In the genomic region with DNA sequence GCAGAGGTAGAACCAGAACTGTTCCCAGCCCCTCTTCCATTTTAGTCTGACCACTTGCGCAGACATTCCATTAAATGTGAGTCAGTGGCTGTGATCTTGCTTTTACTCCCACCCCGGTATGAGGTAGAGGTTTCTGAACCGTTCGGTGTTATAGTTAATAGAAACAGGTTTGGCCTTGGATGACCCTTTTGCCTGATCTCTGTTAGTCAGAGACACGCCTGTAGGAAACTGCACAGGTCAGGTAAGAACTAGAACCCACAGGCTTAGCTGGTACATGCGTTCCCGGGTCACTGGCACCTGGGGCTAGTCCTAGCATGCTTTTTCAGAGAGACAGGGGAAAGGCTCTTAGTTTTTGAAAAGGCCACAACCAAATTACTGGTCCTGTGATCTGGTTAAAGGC, we compare ENCODE assay signal across 24 mouse cellular contexts. TPM values are rescaled to one million over a fixed set of nuclear protein-coding genes. Genes with fewer than 3 reads are reported as not detected.
A peak's percentile ranks its signal among the peaks of the same experiment; 100 is the strongest.
DNase-seq lines count a peak whose midpoint lies in the region; ATAC-seq and TF ChIP-seq lines count a peak whose summit lies in the region.
"Had no signal": no experiment of that assay in that cellular context is flagged by ENCODE, and none has a peak within 500 bp of the region (broad histone marks: within the 10 kb centered on the region; RNA-seq: fewer than 3 reads in every experiment).

No protein-coding gene starts in this region.

- no peak overlapping the region for H3K4me3 ChIP-seq in stomach, postnatal 0 days (ENCODE audit: low read depth, low read length)
- no peak overlapping the region for H3K4me3 ChIP-seq in midbrain, embryonic 11.5 days (ENCODE audit: low read depth, low read length)
- H3K4me3 ChIP-seq: forebrain, embryonic 15.5 days; hindbrain, embryonic 15.5 days; limb, embryonic 13.5 days; liver, embryonic 13.5 days; midbrain, embryonic 12.5 days had no signal

- no peak for TF ChIP-seq EP300 in stomach, postnatal 0 days (optimal IDR thresholded peaks at IDR 0.05)

- no peak overlapping the region for H3K9ac ChIP-seq in stomach, postnatal 0 days (ENCODE audit: low read length)
- H3K9ac ChIP-seq in midbrain, embryonic 11.5 days (ENCODE audit: low read length): no peak overlapping the region
- H3K9ac ChIP-seq: forebrain, embryonic 15.5 days; hindbrain, embryonic 15.5 days; limb, embryonic 13.5 days; liver, embryonic 13.5 days; lung, embryonic 14.5 days; midbrain, embryonic 12.5 days had no signal

- ATAC-seq in stomach, postnatal 0 days (ENCODE audit: low FRiP score, low TSS enrichment): peak; percentile 51
- ATAC-seq in midbrain, embryonic 11.5 days (ENCODE audit: low FRiP score): no peak
- ATAC-seq: forebrain, embryonic 15.5 days; Patski had no signal

- DNase-seq in kidney, adult 18-20 months: peak; percentile 29
- no peak for DNase-seq in kidney, postnatal 10 days
- peak; percentile 54 to 63 for DNase-seq in urinary bladder, postnatal 36 days (ENCODE audit: low spot score in 2 of 2)
- no peak for DNase-seq in urinary bladder, postnatal 4 days (ENCODE audit: low spot score in 2 of 2)
- DNase-seq in kidney, postnatal 14 days: peak; percentile 48
- DNase-seq in stomach, postnatal 0 days (ENCODE audit: low spot score): peak; percentile 41
- DNase-seq in midbrain, embryonic 11.5 days (ENCODE audit: low spot score, missing footprints): no peak
- DNase-seq in ovary, adult 18-20 months (ENCODE audit: low spot score): no peak
- DNase-seq: adrenal gland, postnatal 25 days; B cell, adult 2 months; cerebellum, adult 11-12 months; cerebellum, postnatal 25 days; embryo, embryonic 11 days; heart, postnatal 36 days; liver, embryonic 13.5 days; lung, embryonic 14.5 days; lung, postnatal 36 days; right cerebral cortex, adult 18-20 months; thymus, adult 2 months had no signal

- peaks cover 2% of the 10 kb centered on the region; the same call in 1 of the 2 replicates for H3K4me1 ChIP-seq in stomach, postnatal 0 days (replicated peaks; ENCODE audit: control insufficient read depth, insufficient read depth)
- H3K4me1 ChIP-seq in midbrain, embryonic 11.5 days (ENCODE audit: control insufficient read depth, insufficient read depth, low read length): no peaks in the 10 kb centered on the region
- H3K4me1 ChIP-seq: forebrain, embryonic 15.5 days had no signal

- H3K9me3 ChIP-seq in stomach, postnatal 0 days (ENCODE audit: control insufficient read depth, low read length): no peaks in the 10 kb centered on the region
- H3K9me3 ChIP-seq in midbrain, embryonic 11.5 days (ENCODE audit: control insufficient read depth, low read length): no peaks in the 10 kb centered on the region
- H3K9me3 ChIP-seq: forebrain, embryonic 15.5 days; hindbrain, embryonic 15.5 days; limb, embryonic 13.5 days; liver, embryonic 13.5 days; midbrain, embryonic 12.5 days had no signal

- H3K27me3 ChIP-seq in stomach, postnatal 0 days (ENCODE audit: control insufficient read depth, insufficient read depth, low read length): no peaks in the 10 kb centered on the region
- H3K27me3 ChIP-seq in midbrain, embryonic 11.5 days (ENCODE audit: control insufficient read depth, insufficient read depth, low read length): no peaks in the 10 kb centered on the region
- H3K27me3 ChIP-seq: forebrain, embryonic 15.5 days; hindbrain, embryonic 15.5 days; limb, embryonic 13.5 days; liver, embryonic 13.5 days; midbrain, embryonic 12.5 days; Patski had no signal

- peak overlapping the region; percentile 81 for H3K27ac ChIP-seq in stomach, postnatal 0 days (replicated peaks)
- no peak overlapping the region for H3K27ac ChIP-seq in midbrain, embryonic 11.5 days (ENCODE audit: low read depth, low read length)
- H3K27ac ChIP-seq: forebrain, embryonic 15.5 days; hindbrain, embryonic 15.5 days; limb, embryonic 13.5 days; liver, embryonic 13.5 days; midbrain, embryonic 12.5 days had no signal

- no peak overlapping the region for H3K4me2 ChIP-seq in stomach, postnatal 0 days (replicated peaks; ENCODE audit: low read depth)
- no peak overlapping the region for H3K4me2 ChIP-seq in midbrain, embryonic 11.5 days
- H3K4me2 ChIP-seq: forebrain, embryonic 15.5 days; hindbrain, embryonic 15.5 days; limb, embryonic 13.5 days; liver, embryonic 13.5 days; lung, embryonic 14.5 days; midbrain, embryonic 12.5 days had no signal

- no peaks in the 10 kb centered on the region for H3K36me3 ChIP-seq in stomach, postnatal 0 days (ENCODE audit: control insufficient read depth, insufficient read depth, low read length)
- no peaks in the 10 kb centered on the region for H3K36me3 ChIP-seq in midbrain, embryonic 11.5 days (ENCODE audit: control insufficient read depth, insufficient read depth, low read length)
- H3K36me3 ChIP-seq: forebrain, embryonic 15.5 days; hindbrain, embryonic 15.5 days; limb, embryonic 13.5 days; liver, embryonic 13.5 days; midbrain, embryonic 12.5 days had no signal

- no peak for TF ChIP-seq CTCF in stomach, postnatal 0 days (IDR thresholded peaks at IDR 0.05; ENCODE audit: low read depth)

- WGBS in stomach, postnatal 0 days: 53% methylated on average over 7 of the region's 7 CpGs
- WGBS in midbrain, embryonic 11.5 days: 88% methylated on average over 7 of the region's 7 CpGs

RNA-seq across cellular contexts. Expression of a gene that starts 59.7 kb away (rescaled TPM):
- 51.5 and 51.9 TPM in 2 replicates for polyA plus RNA-seq in stomach, postnatal 0 days (2015; fragmentation: Nextera tagmentation; extraction: Ambion mirVana)
- 28.5 and 28.7 TPM in 2 replicates for polyA plus RNA-seq in midbrain, embryonic 11.5 days (2014; fragmentation: Nextera tagmentation; extraction: Ambion mirVana)

Comparison
In these comparisons a context has a peak if more than half of its experiments do, and no peak if none do; other contexts are left out.
1. DNase-seq: peak in kidney, adult 18-20 months (single experiment), urinary bladder, postnatal 36 days (2 of 2), kidney, postnatal 14 days (single experiment) and stomach, postnatal 0 days (single experiment); none in kidney, postnatal 10 days (single experiment), urinary bladder, postnatal 4 days (0 of 2), midbrain, embryonic 11.5 days (single experiment) and ovary, adult 18-20 months (single experiment).